Mouse (Mus musculus) liver, adult (tissue): ENCODE results near the gene Unc13b.

Source experiments
- GATA4 ChIP-seq: IDR thresholded peaks from 2 replicates; pipeline ENCODE4 v1.6.1; 2014; ENCODE audit warnings: mild to moderate bottlenecking, low read length; ENCODE audit not compliant: insufficient replicate concordance

Gene Unc13b

DNA sequence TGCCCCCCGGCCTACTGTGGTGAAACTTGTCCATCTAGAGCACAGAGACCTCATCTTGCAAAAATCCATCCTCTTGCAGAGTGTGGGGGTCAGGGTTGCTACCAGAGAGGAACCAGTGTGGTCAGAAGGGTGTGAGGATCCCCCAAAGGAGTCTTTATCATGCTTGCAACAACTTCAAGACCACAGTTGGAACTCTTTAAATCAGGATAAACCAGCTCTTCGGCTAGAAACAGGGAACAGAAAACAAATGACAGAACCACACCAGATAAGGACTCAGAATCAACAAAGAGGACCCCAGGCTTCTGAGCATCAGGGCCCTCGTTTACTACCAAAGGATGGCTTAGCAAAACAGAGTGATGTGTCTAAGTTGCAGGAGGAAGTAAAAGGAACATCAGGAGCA, 157.7 kb downstream of the Unc13b start:
- TF ChIP-seq GATA4: no peak

DNA sequence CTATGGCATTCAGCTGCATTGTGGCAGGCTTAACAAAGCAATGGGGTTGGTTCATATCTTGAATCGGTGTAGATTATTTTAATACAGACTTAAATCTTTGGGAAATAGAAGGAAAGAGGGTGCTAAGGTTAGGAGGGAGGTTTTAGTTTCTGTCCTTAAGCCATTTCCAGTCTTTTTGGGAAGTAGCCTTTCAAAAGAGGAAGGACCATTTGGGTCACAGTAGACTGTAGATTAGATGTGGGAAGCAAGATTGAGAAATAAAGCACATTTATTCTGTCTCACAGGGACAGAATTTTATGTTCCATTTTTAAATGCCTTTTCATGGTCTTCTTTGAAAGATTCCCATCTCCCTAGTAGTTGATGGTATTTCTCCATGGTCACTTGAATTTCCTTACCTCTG, 159.2 kb downstream of the Unc13b start:
- no peak for TF ChIP-seq GATA4

DNA sequence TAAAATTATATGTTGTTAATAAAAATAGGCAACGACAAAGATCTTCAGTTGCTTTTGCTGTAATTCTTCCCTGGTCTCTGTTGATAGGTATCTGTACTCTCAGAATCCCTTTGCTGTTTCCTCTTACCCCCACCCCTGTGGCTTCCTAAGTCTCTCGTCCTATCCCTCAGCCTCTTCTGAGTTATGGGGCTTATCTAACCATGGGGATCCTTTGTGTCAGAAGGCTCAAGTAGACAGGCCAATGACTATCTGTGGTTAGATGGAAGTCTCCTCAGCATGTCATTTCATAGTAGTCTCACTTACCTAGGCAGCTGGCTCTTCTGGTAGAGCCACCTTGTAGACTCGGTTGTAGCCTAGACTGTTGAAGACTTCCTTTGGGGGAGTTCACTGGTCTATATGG, 173.1 kb downstream of the Unc13b start:
- TF ChIP-seq GATA4: no peak

DNA sequence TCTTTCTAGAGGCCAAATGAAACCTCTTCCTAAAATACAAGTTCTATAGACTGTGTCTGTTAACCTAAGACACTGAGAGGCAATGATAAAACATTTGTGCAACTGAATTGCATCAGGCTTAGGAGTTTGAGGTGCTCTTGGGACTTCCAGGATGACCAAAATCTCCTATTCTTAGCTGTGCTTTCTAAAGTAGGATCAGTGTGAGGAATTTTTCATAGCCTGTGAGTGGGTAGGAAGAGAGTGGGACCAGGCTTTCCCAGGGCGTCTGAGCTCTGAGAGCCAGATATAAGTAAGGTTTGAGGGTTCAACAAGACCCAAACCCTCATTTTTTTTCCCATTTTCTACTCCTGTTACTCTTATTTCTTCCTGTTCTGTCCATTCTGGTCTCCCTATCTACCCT, 174.2 kb downstream of the Unc13b start:
- TF ChIP-seq GATA4: no peak

DNA sequence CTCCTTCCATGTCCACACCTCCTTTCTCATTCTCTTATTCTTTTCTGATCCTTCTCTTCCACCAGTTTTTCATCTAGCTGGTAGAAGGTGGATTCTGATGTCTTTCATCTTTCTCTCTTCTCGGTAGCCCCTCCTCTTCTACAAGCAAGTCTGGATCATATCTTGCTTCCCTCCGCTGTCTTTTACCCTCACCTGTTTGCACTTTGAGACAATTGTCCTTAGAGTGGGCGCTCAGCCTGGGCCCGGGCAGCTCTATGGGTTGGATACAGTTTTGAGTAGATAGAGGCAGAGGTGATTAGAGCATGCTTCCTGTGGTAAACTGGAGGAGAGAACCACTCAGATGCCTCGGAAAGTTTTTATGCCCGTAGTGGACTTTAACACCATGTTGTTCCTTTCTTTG, 174.7 kb downstream of the Unc13b start:
- no peak for TF ChIP-seq GATA4

DNA sequence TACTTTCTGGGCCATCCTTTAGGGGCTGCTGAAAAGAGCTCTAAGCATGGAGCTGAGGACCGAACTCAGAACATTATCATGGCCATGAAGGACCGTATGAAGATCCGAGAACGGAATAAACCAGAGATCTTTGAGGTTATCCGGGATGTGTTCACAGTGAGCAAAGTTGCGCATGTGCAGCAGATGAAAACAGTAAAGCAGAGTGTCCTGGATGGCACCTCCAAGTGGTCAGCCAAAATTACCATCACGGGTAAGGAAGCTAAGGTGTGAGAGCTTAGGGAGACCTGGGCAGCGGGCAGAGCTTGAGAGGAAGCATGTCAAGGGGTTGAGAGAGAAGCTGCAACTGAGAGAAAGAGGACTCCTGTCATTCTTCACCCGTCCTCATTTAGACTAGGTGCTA, 178.1 kb downstream of the Unc13b start:
- TF ChIP-seq GATA4: no peak

DNA sequence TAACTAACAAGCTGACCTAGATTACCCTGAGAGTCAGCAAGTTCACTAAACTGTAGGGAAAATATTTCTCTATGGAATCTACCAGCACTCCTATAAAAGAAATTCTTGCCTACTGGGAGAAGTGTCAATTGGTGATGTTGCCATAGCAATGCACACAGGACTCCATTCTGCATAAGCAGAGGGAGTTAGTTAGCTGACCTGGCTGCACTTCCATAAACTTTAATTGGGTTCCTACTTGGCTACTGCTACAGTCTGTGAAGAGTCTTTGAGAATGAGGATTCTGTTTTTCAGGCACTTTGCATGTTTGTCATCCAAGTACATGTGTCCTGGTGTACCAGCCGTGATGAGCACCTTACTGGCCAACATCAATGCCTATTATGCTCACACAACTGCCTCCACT, 182.0 kb downstream of the Unc13b start:
- no peak for TF ChIP-seq GATA4

DNA sequence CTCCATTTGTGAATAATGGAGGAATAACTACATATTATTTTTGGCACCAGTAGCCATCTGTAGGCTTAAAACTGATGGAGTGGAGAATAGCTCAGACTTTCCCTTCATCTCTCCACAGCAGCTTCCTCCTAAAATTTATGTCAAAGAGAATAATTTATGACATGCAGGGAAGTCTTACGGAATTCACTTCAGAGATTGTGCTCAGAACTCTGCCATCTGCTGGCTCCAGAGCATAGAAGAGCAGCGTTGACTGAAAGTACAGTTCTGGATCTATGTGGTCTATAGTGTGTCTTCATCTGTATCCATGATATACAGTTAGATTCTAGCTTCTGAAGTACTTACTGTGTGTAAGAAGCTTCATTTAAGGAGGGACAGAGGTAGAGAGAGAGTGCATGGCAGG, 185.3 kb downstream of the Unc13b start:
- no peak for TF ChIP-seq GATA4

DNA sequence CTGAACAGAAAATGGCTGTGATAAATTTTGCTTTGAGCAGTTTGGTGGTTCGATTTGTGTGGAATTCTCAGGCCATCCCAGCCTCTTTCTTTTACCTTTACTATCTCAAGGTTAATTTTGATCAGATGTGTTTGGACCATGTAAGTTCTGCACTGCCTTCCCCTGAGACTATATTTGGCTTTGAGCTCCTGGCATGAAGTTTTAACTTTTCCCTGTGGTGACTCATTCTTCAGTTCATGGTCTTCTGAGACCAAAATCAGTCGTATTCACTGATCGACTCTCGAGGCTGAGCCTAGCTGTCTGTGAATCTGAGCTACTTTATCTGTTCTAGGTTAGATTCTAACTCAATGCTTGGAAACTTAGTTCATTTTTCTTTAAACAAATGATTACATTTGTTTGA, 187.0 kb downstream of the Unc13b start:
- TF ChIP-seq GATA4: no peak

DNA sequence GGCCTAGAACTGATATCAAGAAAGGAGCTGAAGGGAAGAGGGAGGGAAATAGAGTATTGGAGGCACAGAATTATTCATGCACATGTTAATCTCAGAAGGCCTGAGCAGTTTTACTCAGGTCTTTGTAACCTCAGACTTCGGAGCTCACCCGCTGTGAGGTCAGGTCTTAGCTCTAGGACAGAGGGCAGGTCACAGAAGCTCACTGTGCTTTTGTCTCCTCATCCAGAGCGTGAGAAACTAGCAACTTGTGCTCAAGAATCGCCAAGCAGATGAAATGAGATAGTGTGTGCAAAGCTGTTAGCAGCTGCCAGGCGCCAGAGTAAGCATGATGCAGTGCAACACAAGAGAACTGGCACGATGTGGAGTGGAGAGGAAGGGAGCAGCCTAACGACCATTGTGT, 189.3 kb downstream of the Unc13b start:
- TF ChIP-seq GATA4: no peak

DNA sequence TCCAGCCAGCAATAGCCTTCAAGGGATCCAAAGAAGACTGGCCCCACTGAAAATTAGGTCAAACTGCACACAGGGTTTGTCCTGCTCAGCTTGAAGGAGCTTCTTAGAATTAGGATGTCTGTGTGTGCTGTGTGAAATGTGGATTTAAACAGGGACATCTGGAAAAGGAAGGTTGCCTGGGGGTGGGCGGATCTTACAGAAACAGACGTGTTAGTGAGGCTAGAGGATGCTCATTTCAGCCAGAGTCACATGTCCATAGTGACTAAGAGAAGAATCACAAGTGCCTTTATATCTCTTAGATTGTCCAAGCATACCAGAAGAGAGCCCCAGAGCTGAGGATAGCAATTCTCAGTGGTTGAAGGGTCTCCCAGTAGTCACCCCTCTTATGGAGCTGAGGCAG, 190.2 kb downstream of the Unc13b start:
- TF ChIP-seq GATA4: no peak

DNA sequence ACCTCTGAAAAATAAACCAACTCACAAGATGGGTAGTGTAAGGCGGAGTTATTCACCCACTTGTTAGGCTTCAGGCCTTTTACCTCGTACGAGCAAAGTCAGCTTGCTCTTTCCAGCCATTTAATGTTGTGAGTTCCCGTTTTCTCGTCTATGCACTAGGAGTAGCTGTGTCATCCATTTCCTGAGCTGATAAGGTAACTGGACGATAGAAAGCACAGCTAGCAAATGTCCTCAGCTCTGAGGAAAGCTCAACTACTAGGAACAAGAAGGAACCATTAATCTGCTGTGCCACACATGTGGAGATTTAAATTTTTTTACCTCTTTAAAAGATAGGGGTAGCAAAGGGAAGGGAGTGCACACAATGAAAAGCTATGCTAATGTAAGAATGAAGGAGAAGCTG, 192.5 kb downstream of the Unc13b start:
- no peak for TF ChIP-seq GATA4

DNA sequence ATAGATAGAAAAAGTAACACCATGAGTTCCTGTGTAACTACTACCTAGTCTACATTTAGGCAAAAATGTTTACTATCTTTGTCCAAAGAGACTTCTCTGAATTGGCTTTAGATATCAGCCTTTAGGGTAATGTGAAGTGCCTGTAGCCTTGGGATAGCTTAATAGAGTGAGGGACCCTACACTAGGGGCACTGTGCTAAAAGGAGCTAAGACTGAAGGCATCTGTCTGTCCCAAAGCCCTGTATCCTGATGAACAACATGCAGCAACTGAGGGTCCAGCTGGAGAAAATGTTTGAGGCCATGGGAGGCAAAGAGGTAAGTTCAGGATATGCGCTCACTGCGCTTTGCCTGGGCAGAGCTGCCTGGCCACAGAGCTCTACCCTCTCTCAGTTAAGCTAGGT, 198.3 kb downstream of the Unc13b start:
- TF ChIP-seq GATA4: no peak

DNA sequence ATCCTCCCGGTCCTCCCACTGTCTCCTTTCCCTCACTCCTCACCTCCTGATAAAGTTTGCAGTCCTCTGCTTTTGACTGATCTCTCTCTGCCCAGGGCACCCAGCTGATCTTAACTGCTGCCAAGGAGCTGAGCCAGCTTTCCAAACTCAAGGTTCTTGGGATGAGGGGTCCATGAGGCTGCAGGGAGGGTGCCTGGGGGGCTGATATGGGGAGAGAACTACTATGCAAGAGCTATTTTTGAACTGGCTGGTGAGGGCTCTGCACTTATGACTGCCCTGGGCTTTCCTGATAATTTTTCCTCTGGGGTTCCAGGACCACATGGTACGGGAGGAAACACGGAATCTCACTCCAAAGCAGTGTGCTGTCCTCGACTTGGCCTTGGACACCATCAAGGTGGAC, 199.8 kb downstream of the Unc13b start:
- TF ChIP-seq GATA4: no peak

DNA sequence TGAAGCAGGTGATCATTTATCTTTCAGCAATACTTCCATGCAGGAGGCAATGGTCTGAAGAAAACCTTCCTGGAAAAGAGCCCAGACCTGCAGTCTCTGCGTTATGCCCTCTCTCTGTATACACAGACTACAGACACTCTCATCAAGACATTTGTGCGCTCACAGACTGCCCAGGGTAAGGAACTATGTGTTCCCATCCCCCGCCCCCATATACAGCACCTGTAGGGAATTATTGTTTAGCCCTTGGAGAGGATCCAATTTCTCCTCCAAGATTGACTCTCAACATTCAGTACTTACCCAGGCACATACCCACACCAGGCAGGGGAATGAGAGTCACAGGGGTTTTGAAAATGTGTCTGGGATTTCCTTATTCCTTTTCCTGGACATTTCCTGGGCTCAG, 200.7 kb downstream of the Unc13b start:
- TF ChIP-seq GATA4: no peak

DNA sequence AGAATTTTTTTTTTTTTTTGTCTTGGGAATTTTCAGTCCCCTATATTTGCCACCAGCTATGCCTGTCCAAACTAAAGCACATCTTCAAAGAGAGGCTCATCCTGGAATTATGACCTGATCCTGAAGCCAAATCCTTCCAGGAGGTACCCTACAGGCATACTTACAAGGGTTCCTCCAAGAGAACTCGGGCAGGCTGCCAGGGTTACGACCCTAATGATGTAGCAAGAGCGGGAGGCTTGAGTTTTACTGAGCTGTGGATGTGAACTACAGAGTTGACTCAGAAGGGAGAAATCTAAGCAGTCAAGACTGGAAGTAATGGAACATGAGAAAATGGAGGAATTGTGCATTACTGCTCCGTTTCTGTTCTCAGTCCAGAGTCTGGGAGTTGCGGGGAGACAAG, 201.3 kb downstream of the Unc13b start:
- no peak for TF ChIP-seq GATA4

DNA sequence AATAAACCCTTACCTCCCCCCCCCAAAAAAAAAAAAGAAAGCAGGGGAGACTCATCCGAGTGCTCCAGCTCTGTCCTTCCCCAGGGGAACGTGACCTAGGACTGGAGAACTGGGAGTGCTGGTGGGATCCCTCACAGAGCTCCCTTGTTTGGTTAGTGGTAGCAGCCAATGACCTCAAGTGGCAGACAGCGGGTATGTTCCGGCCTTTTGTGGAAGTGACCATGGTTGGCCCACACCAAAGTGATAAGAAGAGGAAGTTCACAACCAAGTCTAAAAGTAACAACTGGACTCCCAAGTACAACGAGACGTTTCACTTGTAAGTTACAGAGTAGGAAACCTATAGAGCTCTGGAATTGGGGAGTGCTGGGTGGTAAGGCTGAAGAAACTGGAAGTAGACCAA, 204.1 kb downstream of the Unc13b start:
- TF ChIP-seq GATA4: no peak

DNA sequence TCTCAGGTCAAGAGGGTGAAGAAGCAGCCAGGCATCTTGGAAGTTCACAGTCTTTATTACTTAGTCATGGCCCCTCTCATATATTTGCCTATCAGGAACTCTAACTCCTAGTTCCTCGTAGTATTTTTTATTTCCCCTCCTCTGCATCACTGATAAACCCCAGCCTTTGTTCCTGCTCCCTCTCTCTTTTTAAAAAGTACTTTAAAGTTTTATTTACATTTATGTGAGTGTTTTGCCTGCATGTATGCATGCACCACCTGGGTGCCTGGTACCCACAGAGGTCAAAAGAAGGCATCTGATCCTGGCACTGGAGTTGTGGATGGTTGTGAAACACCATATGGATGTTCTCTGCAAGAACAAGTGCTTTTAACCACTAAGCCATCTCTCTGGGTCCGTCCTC, 207.4 kb downstream of the Unc13b start:
- no peak for TF ChIP-seq GATA4
